Mouse (Mus musculus) megakaryocyte-erythroid progenitor cell, adult 5-6 weeks (primary cell): ENCODE data around the gene Zfp362. TPM values are rescaled to one million over a fixed set of nuclear protein-coding genes. Genes with fewer than 3 reads are reported as not detected.

Experiments
- ATAC-seq: replicated peaks from 2 replicates; pipeline ENCODE4 v1.8.0; 2016; ENCODE audit warnings: mild to moderate bottlenecking, inconsistent platforms; ENCODE audit not compliant: severe bottlenecking, poor library complexity, low FRiP score, low TSS enrichment
- total RNA-seq, 2 experiments: library from RNA; stranded (forward) in 1 of 2; stranded (reverse) in 1 of 2; fragments of 200-1000, 215-1000 nt in 1 of 2; fragments of >200 nt in 1 of 2; fragmentation: Nextera tagmentation in 1 of 2; gene quantifications; 2 replicates each; pipeline ENCODE4 v1.2.3; 2014 to 2017

Zfp362 gene
- total RNA-seq, 2 experiments from 2014 or later: 7.4 to 38.2 TPM

GRCm38 (mm10) chr4:128804426-128805149, 1.3 kb downstream of the Zfp362 start:
- 0 out of 2 replicates have a peak, but pooled peaks have one; percentile 5 for ATAC-seq

- ATAC-seq: no peak
Measured at GRCm38 (mm10) chr4:128803569-128803968, 2.3 kb downstream of the Zfp362 start.

- ATAC-seq: peak; percentile 52
Measured at GRCm38 (mm10) chr4:128801675-128802465, 4.0 kb downstream of the Zfp362 start.

GRCm38 (mm10) chr4:128796788-128797187, 9.1 kb downstream of the Zfp362 start:
- ATAC-seq: no peak

GRCm38 (mm10) chr4:128795596-128795995, 10.2 kb downstream of the Zfp362 start:
- ATAC-seq: peak; percentile 28; the same call in 1 of the 2 replicates

- no peak for ATAC-seq
Measured at GRCm38 (mm10) chr4:128794198-128794597, 11.6 kb downstream of the Zfp362 start.

GRCm38 (mm10) chr4:128793710-128794109, 12.1 kb downstream of the Zfp362 start:
- ATAC-seq: no peak

- ATAC-seq: no peak
Measured at GRCm38 (mm10) chr4:128789646-128790045, 16.2 kb downstream of the Zfp362 start.

- ATAC-seq: no peak
Measured at GRCm38 (mm10) chr4:128788108-128788507, 17.7 kb downstream of the Zfp362 start.

GRCm38 (mm10) chr4:128787023-128787939, 18.6 kb downstream of the Zfp362 start:
- ATAC-seq: no peak

GRCm38 (mm10) chr4:128785921-128786654, 19.8 kb downstream of the Zfp362 start:
- no peak for ATAC-seq

- no peak for ATAC-seq
Measured at GRCm38 (mm10) chr4:128784950-128785631, 20.8 kb downstream of the Zfp362 start.

GRCm38 (mm10) chr4:128782645-128783044, 23.2 kb downstream of the Zfp362 start:
- ATAC-seq: peak; percentile 65

GRCm38 (mm10) chr4:128782037-128782436, 23.8 kb downstream of the Zfp362 start:
- 0 out of 2 replicates have a peak, but pooled peaks have one; percentile 7 for ATAC-seq

- ATAC-seq: no peak
Measured at GRCm38 (mm10) chr4:128777593-128777992, 28.3 kb downstream of the Zfp362 start.

- peak; percentile 68 for ATAC-seq
Measured at GRCm38 (mm10) chr4:128776568-128777289, 29.1 kb downstream of the Zfp362 start.

- 0 out of 2 replicates have a peak, but pooled peaks have one; percentile 27 for ATAC-seq
Measured at GRCm38 (mm10) chr4:128774467-128774866, 31.4 kb downstream of the Zfp362 start.

GRCm38 (mm10) chr4:128773820-128774219, 32.0 kb downstream of the Zfp362 start:
- no peak for ATAC-seq
